Mouse (Mus musculus): ENCODE data around the gene Gm20517. TPM values are rescaled to one million over a fixed set of nuclear protein-coding genes. Genes with fewer than 3 reads are reported as not detected.
"Not testable (repeated sequence)": the region's sequence is repeated elsewhere in the genome, so short reads cannot be mapped to it uniquely, and the experiment has no call there.

Gm20517 gene
- polyA plus RNA-seq, 1 experiment from 2014 or later = 2.4 TPM

- Histone ChIP-seq H3K9ac (peak within 1 kb of the TSS; percentile 58), H3K27ac (peak within 1 kb of the TSS; percentile 95), H3K4me3 (peak within 1 kb of the TSS; percentile 79), H3K4me1 (peaks cover 22% of the 10 kb centered on the region), H3K9me3 (no peaks in the 10 kb centered on the region), H3K27me3 (no peaks in the 10 kb centered on the region), H3K36me3 (peaks cover 14% of the 10 kb centered on the region; the same call in 1 of the 2 replicates), H3K4me2 (peak within 1 kb of the TSS; percentile 96)
- ATAC-seq (ENCODE audit: insufficient number of reproducible peaks, low FRiP score, low TSS enrichment, low read depth) = no peak
- 0% methylated on average over 3 of the region's 3 CpGs for WGBS
Measured at GRCm38 (mm10) chr17:47630678-47631065, 19.3 kb downstream of the Gm20517 start, which contains the start of gene Usp49. Gene Usp49, plus strand, starts transcription at chr17:47630690.

- Histone ChIP-seq H3K4me3 (no peak overlapping the region), H3K36me3 (peaks cover 9% of the 10 kb centered on the region; the same call in 1 of the 2 replicates), H3K27ac (no peak overlapping the region), H3K4me1 (peaks cover 22% of the 10 kb centered on the region), H3K4me2 (no peak overlapping the region), H3K27me3 (no peaks in the 10 kb centered on the region), H3K9ac (no peak overlapping the region), H3K9me3 (no peaks in the 10 kb centered on the region)
- WGBS = 70% methylated on average over 4 of the region's 4 CpGs
- ATAC-seq (ENCODE audit: insufficient number of reproducible peaks, low FRiP score, low TSS enrichment, low read depth) = no peak
Measured at GRCm38 (mm10) chr17:47632181-47632840, 20.9 kb downstream of the Gm20517 start.

DNA sequence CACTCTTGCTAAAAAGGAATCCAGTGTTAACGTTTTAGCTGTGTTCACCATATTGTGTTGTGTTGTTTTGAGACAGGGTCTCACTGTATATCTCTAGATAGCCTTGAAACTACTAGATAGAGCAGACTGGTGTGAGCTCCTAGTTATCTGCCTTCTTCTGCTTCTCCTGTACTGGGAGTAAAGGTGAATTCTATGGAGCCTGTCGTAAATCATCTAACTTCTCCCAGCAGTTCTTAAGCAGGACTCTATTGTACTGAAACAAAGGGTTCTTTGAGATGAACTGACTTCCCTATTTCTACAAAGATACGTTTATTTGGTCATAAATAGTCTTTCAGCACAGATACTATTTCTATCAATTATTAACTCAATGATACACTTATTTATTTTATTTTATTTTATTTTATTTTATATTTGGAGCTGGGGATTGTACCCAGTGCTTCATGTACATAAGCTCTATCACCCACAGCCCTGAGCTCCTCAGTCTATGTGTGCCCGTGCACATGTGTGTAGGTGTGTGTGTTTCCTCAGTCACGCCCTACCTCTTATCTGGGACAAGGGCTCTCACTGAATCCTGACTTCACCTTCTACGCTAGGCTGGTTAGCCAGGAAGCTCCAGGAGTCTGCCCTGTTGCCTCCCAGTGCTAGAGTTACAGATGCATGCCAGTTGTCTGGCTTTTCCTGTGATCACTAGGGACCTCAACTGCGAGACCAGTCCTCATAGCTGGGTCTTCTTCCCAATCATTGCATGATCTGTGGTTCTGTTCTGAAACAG lies 22.8 kb downstream of the Gm20517 start:
- Histone ChIP-seq H3K4me3 (no peak overlapping the region), H3K4me2 (no peak overlapping the region), H3K27ac (no peak overlapping the region), H3K9me3 (no peaks in the 10 kb centered on the region), H3K27me3 (no peaks in the 10 kb centered on the region), H3K9ac (no peak overlapping the region), H3K4me1 (peaks cover 15% of the 10 kb centered on the region), H3K36me3 (peaks cover 9% of the 10 kb centered on the region; the same call in 1 of the 2 replicates)
- no peak for ATAC-seq (ENCODE audit: insufficient number of reproducible peaks, low FRiP score, low TSS enrichment, low read depth)
- 82% methylated on average over 7 of the region's 7 CpGs for WGBS

DNA sequence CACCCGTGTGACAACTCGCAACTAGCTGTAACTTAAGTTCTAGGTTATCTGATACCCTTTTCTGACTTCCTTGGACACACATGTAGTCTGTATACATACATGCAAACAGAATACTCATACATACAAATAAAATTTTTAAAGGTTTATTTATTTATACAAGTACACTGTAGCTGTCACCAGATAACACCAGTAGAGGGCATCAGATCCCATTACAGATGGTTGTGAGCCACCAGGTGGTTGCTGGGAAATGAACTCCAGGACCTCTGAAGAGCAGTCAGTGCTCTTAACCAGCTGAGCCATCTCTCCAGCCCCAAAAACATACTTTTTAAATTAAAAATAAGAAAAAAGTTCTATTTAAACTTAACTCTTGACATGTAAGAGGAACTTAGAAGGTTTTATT lies 31.6 kb downstream of the Gm20517 start:
- Histone ChIP-seq H3K36me3 (no peaks in the 10 kb centered on the region), H3K27ac (no peak overlapping the region), H3K9me3 (no peaks in the 10 kb centered on the region), H3K4me1 (no peaks in the 10 kb centered on the region), H3K4me2 (no peak overlapping the region), H3K9ac (no peak overlapping the region), H3K4me3 (no peak overlapping the region), H3K27me3 (no peaks in the 10 kb centered on the region)
- no peak for ATAC-seq (ENCODE audit: insufficient number of reproducible peaks, low FRiP score, low TSS enrichment, low read depth)
- WGBS = 77% methylated on average over 2 of the region's 2 CpGs

- no peaks in the 10 kb centered on the region for H3K9me3 ChIP-seq
- 93% methylated on average over 1 of the region's 1 CpGs for WGBS
- H3K9ac ChIP-seq = no peak overlapping the region
- H3K4me1 ChIP-seq = no peaks in the 10 kb centered on the region
- 0 out of 2 replicates have a peak, but pooled peaks cover 4% of the 10 kb centered on the region for H3K36me3 ChIP-seq
- H3K4me2 ChIP-seq = no peak overlapping the region
- no peak overlapping the region for H3K27ac ChIP-seq
- no peaks in the 10 kb centered on the region for H3K27me3 ChIP-seq
- ATAC-seq (ENCODE audit: insufficient number of reproducible peaks, low FRiP score, low TSS enrichment, low read depth) = no peak
- H3K4me3 ChIP-seq = no peak overlapping the region
Measured at GRCm38 (mm10) chr17:47646683-47647082, 35.3 kb downstream of the Gm20517 start.

DNA sequence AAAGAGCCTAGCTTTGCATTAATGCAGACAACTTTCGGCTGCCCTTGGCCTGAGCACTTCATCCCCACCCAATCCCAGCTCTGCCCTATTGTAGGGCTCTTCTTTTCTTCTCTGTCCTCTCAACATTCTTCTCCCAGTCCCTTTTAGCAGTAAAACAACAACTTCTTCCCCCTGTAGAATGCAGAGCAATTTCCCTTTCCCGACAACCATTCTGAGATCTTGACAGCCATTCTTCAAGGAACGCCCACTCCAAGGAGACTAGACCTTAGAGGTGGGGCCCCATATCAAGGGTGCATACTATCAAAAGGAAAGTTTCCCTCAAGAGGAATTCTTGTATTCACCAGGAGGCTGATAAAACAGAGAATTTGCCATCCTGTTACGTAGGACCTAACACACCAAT lies 37.6 kb downstream of the Gm20517 start:
- 69% methylated on average over 4 of the region's 4 CpGs for WGBS

DNA sequence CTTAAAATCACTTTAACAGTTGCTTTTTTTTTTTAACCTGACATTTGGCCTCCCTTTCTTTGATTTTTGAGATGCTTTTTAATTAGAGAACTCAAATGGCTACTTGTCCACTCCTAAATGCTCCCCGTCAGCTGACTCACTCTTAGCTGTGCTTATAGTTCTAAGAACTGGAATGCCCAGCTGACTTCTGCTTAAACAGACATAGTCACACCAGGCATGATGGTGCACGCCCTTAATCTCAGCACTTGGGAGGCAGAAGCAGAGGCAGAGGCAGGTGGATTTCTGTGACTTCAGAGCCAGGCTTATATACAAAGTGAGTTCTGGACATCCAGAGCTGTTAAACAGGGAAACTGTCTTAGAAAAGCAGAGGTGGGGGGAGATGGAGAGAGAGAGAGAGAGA lies 40.6 kb downstream of the Gm20517 start:
- H3K9ac ChIP-seq = no peak overlapping the region
- no peaks in the 10 kb centered on the region for H3K27me3 ChIP-seq
- no peak overlapping the region for H3K4me3 ChIP-seq
- H3K4me1 ChIP-seq = no peaks in the 10 kb centered on the region
- WGBS = 80% methylated on average over 2 of the region's 2 CpGs
- H3K9me3 ChIP-seq = no peaks in the 10 kb centered on the region
- H3K36me3 ChIP-seq = 0 out of 2 replicates have a peak, but pooled peaks cover 4% of the 10 kb centered on the region
- H3K4me2 ChIP-seq = no peak overlapping the region
- H3K27ac ChIP-seq = no peak overlapping the region
- no peak for ATAC-seq (ENCODE audit: insufficient number of reproducible peaks, low FRiP score, low TSS enrichment, low read depth)

More for the DNA sequence above, 37.6 kb downstream of the Gm20517 start:
- Histone ChIP-seq H3K4me2 (no peak overlapping the region), H3K9ac (no peak overlapping the region), H3K4me3 (no peak overlapping the region), H3K27me3 (no peaks in the 10 kb centered on the region), H3K27ac (no peak overlapping the region), H3K4me1 (no peaks in the 10 kb centered on the region), H3K36me3 (0 out of 2 replicates have a peak, but pooled peaks cover 4% of the 10 kb centered on the region), H3K9me3 (no peaks in the 10 kb centered on the region)
- no peak for ATAC-seq (ENCODE audit: insufficient number of reproducible peaks, low FRiP score, low TSS enrichment, low read depth)

- not testable (repeated sequence) for H3K27me3 ChIP-seq; H3K4me3 ChIP-seq; H3K36me3 ChIP-seq; H3K9ac ChIP-seq; H3K9me3 ChIP-seq; H3K4me1 ChIP-seq; H3K4me2 ChIP-seq; H3K27ac ChIP-seq; ATAC-seq (ENCODE audit: insufficient number of reproducible peaks, low FRiP score, low TSS enrichment, low read depth)
- WGBS = 93% methylated on average over 8 of the region's 8 CpGs
Measured at GRCm38 (mm10) chr17:47654346-47654745, 43.0 kb downstream of the Gm20517 start.

GRCm38 (mm10) chr17:47655697-47656096 lies 44.3 kb downstream of the Gm20517 start:
- Histone ChIP-seq H3K27me3 (no peaks in the 10 kb centered on the region), H3K36me3 (no peaks in the 10 kb centered on the region), H3K4me2 (no peak overlapping the region), H3K4me3 (no peak overlapping the region), H3K9me3 (no peaks in the 10 kb centered on the region), H3K9ac (no peak overlapping the region), H3K27ac (no peak overlapping the region), H3K4me1 (no peaks in the 10 kb centered on the region)
- 80% methylated on average over 5 of the region's 5 CpGs for WGBS
- no peak for ATAC-seq (ENCODE audit: insufficient number of reproducible peaks, low FRiP score, low TSS enrichment, low read depth)

GRCm38 (mm10) chr17:47657901-47658300 lies 46.5 kb downstream of the Gm20517 start:
- Histone ChIP-seq H3K9ac (no peak overlapping the region), H3K9me3 (no peaks in the 10 kb centered on the region), H3K4me1 (no peaks in the 10 kb centered on the region), H3K4me2 (no peak overlapping the region), H3K27ac (no peak overlapping the region), H3K36me3 (no peaks in the 10 kb centered on the region), H3K27me3 (no peaks in the 10 kb centered on the region), H3K4me3 (no peak overlapping the region)
- no peak for ATAC-seq (ENCODE audit: insufficient number of reproducible peaks, low FRiP score, low TSS enrichment, low read depth)
- WGBS = 81% methylated on average over 4 of the region's 4 CpGs

GRCm38 (mm10) chr17:47658741-47659243 lies 47.4 kb downstream of the Gm20517 start:
- ATAC-seq (ENCODE audit: insufficient number of reproducible peaks, low FRiP score, low TSS enrichment, low read depth) = no peak
- no peak overlapping the region for H3K27ac ChIP-seq
- H3K36me3 ChIP-seq = no peaks in the 10 kb centered on the region
- H3K9ac ChIP-seq = no peak overlapping the region
- WGBS = 86% methylated on average over 3 of the region's 3 CpGs
- no peak overlapping the region for H3K4me2 ChIP-seq
- H3K9me3 ChIP-seq = no peaks in the 10 kb centered on the region
- no peak overlapping the region for H3K4me3 ChIP-seq
- H3K4me1 ChIP-seq = no peaks in the 10 kb centered on the region
- no peaks in the 10 kb centered on the region for H3K27me3 ChIP-seq
